Mouse (Mus musculus) right cerebral cortex, postnatal 4 days (tissue): ENCODE results near the gene 6030408B16Rik.

Experiments used
- DNase-seq: peaks from one replicate; pipeline ENCODE4 v3.0.0-alpha.2; 2022

Gene 6030408B16Rik

DNA sequence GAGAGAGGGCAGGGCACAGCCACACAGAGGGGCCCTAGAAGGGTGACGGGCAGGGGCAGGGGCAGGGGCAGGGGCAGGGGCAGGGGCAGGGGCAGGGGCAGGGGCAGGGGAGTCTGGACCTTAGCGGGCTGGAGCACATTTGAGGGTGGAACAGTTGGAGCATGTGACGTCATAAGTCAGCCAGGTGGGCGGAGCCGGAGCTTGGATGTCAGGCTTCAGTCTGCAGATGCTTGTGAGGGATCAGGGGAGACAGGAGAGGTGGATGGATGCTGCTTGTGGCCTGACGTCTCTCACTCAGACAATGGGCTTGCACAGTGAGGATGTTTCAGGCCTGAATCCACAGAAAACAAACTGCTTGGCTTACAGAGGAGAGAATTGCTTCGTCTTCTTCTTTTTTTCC, 5.5 kb downstream of the 6030408B16Rik start:
- DNase-seq, result no peak

DNA sequence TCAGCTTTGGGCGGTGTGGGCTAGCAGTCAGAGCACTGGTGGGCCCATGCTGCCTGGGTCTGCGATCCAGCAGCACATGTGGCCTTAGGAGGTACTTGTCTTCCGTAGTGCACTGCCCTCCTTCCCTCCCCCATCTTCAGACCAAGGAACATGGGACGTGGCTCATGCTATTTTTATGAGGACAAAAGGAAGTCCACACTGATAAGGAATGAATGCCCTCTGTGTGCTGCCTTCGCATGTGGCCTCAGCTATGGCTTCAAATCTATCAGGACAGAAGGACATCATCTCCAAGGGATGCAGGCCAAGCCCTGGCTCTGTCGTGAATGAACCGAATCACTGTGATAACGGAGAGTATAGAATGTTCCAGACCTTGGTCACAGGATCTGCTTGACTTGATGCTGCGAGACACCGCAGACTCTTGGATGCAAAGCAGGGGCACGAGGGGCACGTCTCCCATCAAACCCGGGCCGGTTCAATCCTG, 6.5 kb downstream of the 6030408B16Rik start:
- DNase-seq, result no peak

DNA sequence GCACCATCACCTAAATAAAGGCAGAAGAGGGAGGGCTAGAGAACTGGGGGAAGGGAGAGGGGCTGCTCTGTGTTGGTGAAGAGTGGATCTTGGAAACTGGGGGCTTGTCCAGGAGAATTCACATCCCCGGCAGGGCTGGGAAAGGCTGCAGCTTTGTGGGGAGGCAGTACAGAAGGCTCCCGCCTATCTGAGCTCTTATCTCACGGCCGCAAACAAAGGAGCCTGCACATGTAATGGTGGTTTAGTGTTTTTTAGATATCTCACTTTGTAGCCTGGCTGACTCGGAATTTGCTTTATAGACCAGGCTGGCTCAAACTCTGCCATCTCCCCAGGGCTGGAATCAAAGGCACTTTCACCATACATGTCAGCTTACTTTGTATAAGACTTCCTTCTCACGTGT, 7.1 kb downstream of the 6030408B16Rik start:
- no peak for DNase-seq

DNA sequence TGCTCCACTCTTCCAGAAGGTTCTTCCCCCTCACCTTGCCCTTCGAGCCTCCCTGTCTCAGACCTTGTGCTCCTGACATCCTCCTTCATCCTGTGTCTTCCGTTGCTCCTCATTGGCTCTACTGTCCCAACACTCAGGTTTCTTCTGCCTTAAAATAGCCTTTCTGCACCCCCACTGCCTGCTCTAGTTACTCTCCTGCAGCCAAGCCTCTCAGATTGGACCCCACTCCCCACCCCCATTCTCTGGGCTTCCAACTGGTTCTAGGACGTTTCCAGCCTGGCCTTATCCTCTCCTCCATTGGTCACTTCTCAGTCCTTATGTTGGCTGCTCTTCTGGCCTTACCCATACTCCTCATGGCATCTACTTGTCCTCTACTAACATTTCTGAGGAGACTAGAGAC, 9.2 kb downstream of the 6030408B16Rik start:
- DNase-seq, result no peak

DNA sequence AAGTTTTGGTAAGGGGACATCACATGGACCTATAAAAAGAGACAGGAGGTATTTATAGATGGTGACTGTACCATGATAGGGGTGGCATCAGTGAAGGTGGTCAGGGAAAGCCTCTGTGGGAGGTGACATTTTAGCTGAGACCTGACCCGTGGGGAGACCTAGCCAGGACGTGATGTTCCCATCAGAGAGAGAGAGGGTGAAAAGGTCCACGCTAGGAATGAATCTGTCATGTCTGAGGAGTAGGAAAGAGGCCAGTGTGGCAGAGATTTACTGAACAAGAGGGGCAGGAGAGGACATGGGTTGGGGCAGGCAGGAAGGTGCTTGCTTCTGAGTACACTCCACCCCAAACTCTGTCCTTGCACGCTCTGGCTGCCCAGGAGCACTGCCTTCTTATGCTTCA, 10.8 kb downstream of the 6030408B16Rik start:
- DNase-seq, result no peak

DNA sequence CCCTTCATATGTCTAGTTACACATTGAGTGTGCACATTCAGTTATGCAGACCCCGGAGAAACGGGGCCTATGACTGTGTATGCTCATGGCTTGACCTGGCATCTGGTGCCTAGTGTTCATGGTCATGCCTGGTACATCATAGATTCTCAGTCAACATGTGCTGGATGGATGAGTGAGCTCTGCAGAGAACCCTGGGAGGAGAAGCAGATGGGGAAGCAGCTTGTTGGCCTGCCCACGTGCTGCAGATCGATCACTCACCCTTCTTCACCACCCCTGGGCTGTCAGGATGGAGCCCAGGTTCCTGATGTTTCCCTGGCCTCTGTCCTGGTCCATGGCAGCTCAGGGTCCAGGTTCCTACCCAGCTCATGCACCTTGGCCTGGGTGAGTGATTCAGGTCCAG, 13.4 kb downstream of the 6030408B16Rik start:
- no peak for DNase-seq

DNA sequence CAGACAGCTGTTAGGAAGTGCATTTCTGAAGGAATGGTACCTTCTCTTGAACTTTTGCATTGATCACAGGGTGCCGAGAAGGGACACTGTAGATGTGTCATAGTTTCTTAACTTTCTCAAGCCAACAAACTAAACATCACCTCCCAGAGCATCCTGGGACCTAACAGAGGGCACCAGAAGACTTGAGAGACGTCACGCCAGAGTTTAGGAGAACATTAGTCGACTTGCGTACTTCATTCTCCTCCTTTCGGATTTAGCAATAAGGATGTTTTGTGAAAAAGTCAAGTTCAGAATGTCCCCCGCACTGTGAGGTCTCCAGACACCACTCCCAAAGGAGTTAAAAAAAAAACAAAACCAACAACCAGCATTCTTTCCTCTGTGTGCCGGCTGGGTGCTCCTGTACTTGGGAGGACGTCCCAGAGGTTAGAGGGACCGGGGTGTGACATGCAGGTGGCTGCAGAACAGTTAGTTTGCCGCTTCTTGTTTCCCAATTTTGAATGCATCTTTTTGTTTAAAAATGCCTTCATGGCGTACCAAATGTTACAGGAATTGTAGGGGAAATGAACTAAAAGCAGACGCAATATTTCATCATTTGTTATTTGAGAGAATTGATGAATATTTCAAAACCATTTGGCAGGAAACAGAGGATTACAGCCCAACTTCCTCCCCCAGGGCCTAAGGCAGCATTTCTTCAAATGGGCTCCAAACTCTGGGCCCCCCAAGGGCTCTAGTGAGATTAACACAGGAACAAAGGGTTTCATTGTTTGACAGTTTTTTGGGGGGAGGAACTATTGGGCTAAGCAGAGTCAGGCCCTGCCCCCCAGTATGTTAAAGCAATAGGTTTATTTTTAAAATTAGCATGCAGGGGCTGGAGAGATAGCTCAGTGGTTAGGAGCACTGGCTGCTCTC, 15.7 kb downstream of the 6030408B16Rik start:
- DNase-seq, result no peak

DNA sequence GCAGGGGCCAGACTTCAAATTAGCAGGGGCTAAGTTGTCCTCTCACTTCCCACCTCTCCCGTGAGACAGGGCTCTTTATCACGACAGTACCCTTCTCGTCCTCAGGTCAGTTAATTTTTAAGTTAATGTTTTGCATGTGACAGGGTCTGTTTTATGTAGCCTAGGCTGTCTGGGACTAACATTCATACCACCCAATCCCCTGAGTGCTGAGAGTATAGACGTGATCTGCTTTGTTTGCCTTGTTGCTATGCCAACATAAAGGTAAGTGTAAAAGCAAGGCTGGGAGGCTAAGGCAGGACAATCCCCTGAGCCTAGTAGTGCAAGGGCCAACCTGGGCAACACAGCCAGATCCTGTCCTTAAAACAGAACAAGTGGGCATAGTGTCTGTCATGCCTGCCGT, 16.5 kb downstream of the 6030408B16Rik start:
- DNase-seq, result no peak

DNA sequence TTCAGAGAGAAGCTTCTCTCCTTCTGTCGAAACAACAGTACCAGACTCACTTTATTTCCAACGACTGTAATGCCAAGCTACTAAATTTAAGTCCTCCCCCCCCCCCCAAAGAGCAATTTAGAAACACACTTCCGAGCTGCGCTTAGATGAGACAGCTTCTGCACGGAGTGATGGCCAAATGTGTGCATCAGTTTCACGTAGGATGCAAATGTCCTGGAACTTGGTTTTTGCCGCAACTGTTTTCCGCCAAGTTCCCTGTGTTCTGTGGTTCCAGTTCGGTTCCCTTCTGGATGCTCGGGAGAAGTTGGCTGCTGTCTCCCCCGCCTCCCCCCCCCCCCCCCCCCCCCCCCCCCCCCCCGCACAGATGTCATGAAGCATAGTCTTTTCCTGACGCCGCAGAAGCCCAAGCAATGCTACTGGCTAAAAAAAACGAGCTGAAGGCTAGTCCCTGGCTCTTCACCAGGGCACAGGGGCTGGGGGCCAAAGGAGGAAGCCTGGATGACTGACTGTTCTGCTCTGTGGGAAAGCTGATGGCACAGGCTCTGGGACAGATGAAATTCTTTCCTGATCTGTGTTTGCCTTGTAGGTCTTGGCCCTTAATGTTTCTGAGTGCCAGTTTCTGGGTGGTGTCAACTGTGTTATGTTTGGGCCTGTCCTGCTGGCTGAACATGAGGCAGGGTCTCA, 18.2 kb downstream of the 6030408B16Rik start:
- DNase-seq, result no peak

DNA sequence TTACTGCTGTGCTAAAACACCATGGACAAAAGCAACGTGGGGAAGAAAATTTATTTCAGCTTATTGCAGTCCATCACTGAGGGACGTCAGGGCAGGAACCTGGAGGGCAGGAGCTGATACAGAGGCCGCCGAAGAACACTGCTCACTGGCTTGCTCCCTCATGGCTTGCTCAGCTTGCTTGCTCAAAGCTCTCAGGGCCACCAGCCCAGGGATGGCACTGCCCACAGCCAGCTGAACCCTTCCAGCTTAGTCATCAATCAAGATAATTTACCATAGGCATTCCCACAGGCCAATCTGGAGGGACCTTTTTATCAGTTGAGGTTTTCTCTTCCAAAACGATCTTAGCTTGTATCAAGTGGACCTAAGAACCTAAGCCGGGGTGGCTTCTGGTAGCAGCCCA, 19.0 kb downstream of the 6030408B16Rik start:
- no peak for DNase-seq

DNA sequence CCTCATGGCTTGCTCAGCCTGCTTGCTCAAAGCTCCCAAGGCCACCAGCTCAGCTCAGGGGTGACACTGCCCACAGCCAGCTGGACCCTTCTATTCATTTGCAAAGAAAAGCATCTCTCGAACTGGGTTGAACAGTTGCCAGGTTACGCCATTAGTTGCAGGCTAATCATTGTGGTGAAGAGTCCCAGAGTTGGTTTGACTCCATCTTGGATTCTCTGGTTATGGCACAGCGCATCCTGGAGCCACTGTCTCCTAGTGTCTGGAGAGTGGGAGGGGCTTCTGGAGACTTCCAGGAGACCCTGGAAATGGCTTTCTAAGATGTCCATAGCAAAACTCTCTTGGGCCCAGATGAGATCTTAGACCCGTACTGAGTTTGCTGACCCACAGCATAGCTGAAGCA, 22.4 kb downstream of the 6030408B16Rik start:
- DNase-seq, result no peak

DNA sequence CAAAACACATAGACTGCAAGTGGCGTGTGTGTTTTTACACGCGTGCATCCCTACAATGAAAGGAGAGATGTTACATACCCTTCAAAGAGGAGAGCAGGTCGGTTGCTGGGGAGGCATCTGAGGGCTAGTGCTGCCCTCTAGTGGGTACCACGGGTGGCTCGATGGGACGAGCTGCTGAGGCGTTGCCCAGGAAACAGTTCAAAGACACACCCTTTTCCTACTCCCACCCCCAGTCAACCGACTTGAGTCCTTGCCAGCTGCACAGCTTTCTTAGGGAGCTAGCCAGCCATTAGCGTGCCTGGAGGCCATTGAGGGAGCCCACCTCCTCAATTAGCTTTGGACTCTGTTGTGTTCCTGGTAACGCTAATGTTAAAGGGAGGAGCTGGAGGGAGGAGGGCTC, 22.8 kb downstream of the 6030408B16Rik start:
- peak; percentile 90 for DNase-seq

DNA sequence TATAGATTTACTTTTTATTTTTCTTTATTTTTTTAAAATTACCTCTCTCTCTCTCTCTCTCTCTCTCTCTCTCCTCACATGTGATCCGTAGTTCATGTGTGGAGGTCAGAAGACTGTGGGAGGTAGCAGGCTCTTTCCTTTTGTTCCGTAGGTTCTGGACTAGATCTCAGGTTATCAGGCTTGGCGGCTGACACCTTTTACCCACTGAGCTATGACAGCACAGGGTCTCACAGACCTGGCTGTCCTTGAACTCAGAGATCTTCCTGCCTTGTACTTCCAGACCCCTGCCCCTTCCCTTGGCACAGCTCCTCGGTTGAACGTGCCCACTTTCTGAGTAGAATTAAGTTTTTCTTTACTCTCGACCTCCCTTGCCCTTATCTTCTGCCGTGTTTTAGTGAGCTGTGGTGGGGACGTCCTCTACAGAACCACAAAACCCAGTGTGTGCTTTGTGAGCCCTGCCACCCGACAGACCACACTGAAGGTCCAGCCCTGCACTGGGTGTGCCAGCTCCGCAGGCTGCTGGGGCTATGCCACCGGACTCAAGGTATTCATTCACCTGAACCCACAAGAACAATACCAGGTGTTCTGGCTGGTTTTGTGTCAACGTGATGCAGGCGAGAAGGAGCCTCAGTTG, 23.4 kb downstream of the 6030408B16Rik start:
- DNase-seq, result no peak

DNA sequence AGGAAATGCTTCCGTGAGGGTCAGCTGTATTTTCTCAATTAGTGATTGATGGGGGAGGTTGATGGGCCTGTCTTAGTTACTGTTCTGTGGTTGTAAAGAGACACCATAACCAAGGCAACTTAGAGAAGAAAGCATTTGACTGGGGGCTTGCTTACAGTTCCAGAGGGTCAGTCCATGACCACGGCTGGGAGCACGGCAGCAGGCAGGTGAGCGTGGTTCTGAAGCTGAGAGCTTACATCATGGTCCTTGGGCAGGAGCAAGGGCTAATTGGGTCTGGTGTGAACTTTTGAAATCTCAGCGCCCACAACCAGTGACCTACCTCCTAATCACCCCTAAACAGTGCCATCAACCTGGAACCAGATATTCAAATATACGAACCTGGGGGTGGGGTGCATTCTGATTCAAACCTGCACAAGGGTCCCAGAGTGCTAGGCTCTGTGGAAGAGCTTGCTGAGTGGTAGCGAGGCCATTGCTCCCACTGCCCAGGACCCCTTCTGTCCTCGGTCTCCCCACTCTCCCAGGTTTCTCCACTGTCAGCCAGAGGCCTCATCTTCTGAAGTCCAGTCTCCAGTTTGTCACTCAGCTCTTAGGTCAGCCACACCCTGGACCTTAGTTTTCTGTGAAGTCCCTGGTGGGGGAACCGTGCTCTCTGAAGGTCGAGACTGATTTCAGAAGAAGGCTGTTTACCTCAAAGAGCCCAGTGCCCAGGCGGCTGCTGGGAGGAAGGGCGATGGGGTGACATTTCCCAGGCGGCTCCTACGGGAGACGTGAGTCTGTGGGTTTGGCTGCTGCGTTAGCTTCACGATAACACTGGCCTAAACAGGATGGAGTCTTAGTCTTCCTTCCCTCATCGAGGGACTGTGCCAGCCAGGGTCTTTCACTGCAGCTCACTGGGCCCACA, 24.2 kb downstream of the 6030408B16Rik start:
- no peak for DNase-seq

DNA sequence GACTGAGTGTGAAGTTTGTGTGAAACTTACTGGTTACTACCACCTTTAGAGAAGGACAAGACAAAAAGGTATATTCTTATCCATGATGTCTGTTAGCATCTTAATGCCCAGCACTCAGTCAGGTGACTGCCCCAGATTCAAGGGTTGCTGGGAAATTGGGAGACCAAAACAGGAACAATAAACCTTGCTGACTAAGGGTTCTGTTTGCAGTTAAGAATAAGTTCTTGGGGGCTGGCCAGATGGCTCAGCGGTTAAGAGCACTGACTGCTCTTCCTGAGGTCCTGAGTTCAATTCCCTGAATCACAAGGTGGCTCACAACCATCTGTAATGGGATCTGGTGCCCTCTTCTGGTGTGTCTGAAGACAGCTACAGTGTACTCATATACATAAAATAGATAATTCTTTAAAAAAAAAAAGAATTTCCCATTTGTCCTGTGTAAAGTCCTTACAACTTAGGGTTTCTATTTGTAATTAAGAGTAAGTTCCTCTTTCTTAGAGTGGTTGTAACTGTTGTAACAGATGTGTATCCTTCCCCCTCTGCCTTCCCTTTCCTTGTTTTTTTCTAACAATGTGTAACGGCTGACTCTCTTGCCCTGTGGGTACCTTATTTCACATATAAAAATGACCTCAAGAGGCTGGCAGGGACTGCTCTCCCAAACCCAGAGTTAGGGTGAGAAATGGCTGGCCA, 24.9 kb downstream of the 6030408B16Rik start:
- DNase-seq, result no peak

DNA sequence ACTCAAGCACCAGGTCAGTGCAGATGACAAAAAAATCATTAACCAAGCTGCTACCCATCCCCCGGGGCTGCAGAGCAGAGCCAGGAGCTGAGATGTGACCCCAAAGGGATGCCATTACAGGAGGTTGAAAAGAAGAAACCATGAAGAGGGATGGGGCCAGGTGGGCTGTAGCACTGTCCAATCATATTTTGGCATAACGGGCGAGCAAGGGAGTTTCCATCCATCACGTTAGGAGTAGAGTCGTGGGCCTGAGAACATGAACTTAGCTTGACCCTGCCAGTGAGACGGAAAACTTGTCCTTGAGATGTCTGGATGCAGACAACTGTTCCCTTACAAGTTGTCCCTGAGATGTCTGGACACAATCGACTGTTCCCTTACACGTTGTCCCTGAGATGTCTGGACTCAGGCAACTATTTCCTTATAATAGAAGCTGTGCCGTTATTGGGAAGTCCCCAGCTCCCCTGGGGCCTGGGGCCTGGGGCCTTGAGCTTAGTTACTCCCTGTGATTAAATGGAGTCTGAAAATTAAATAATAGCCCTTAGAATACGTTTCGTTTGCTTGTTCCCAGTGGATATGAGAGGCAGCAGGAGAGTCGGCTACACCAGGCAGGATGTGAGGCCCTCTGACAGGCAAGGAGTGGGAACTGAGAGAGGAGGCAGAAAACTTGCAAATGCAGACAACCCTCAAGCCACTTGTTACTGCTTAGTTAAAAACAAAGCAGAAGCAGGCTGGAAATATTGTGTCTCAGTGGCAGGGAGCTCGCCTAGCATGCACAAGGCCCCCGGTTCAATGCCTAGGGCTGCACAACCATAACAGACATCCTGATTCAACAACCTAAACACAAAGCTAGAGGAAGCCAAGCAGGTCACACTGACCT, 26.1 kb downstream of the 6030408B16Rik start:
- DNase-seq, result no peak

DNA sequence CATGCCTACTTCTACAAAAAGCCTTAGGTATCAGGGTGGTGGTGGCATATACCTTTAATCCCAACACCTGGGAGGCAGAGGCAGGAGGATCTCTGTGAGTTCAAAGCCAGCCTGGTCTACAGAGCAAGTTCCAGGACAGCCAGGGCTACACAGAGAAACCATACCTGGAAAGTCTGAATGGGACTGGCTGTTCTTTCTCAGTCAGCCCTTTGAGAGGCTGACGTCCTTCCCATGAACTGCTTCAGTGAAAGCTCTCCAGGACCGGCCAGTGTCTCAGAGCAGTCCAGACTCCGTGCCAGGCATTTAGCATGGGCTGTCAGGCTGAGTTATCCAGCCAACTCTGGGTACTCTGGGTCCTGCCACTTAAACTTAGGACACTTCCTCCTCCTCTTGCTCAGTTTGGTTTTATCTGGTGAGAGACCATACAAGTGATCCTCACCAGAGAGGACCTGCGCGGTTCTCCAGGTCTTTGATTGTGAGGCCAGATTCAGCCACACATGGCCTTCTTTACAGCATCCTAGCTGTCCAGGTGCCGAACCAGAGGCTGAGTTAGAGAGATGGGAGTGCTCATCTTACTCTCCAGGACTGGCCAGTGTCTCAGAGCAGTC, 27.1 kb downstream of the 6030408B16Rik start:
- no peak for DNase-seq

DNA sequence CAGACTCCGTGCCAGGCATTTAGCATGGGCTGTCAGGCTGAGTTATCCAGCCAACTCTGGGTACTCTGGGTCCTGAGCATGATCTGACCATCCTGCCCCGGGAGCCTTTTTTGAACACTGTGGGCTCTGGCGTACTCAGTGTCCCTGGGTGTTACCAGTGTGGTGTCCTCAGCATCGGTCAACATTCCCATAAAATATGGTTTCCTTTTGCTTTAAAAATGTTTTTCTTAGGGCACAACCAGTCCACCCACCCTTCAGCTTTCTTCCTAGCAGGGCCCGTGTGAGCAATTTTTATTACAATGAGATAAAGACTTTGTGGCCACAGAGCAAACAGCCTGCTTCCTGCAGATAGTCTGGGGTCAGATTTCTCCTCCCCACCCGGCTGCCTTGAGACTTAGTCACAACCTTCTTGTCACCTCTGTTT, 27.6 kb downstream of the 6030408B16Rik start:
- DNase-seq, result no peak

DNA sequence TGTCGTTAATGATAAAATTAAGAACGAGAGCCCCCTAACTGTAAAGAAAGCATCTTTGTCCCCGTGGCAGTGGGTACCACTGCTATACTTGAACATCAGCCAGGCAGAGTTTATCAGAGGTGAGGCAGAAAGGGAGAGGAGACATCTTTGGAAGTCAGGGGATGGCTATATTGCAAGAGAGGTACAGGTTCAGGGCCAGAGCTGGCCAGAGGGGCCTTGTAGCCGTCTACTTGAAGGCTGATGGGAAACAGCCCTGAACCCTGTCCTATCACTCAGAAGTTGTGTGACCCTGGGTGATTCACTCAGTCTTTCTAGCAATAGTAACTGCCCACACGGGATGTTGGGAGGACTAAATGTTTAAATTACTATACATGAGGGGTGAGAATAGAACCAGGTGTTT, 28.1 kb downstream of the 6030408B16Rik start:
- no peak for DNase-seq

DNA sequence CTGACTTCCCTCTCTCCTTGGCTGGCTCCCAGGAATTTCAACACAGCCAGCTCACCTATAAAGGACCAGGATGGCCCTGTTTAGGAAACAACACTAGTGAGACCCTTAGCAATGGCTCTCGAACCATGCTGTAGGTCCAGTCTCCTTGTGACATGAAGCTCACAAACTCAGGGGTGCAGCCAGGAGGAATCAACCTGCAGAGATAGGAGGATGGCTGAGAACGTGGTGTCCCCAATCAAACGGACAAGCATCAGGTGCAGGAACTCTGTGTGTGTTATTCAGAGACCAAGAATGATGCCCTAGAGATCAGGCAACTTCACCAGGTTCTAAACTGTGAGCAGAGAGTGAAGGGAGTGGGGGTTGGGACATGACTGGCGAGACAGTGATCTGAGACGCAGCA, 29.1 kb downstream of the 6030408B16Rik start:
- DNase-seq, result no peak
